Mouse (Mus musculus): ENCODE results near the gene Rps15a. TPM values are rescaled to one million over a fixed set of nuclear protein-coding genes. Genes with fewer than 3 reads are reported as not detected.

The Rps15a gene
- 403 and 415 TPM in 2 replicates for polyA plus RNA-seq (2016; fragmentation: Nextera tagmentation; extraction: Ambion mirVana)

- Histone ChIP-seq H3K9me3 (replicated peaks) (no peaks in the 10 kb centered on the region), H3K4me1 (replicated peaks) (peaks cover 42% of the 10 kb centered on the region), H3K4me3 (peak within 1 kb of the TSS; percentile 93), H3K4me2 (peak within 1 kb of the TSS; percentile 97), H3K36me3 (peaks cover 70% of the 10 kb centered on the region), H3K27ac (ENCODE audit: poor library complexity, severe bottlenecking) (peak within 1 kb of the TSS; percentile 88), H3K27me3 (replicated peaks) (no peaks in the 10 kb centered on the region), H3K9ac (peak within 1 kb of the TSS; percentile 99)
- WGBS, result under 1% methylated on average over 40 of the region's 40 CpGs
- peak; percentile 84 for ATAC-seq (ENCODE audit: insufficient number of reproducible peaks, low FRiP score)
Measured at GRCm38 (mm10) chr7:118115877-118116568, at the start of gene Rps15a. TSS of gene Rps15a (minus strand) at chr7:118116188.

GRCm38 (mm10) chr7:118163006-118163405, 47.0 kb upstream of the Rps15a start:
- no peak for ATAC-seq (ENCODE audit: insufficient number of reproducible peaks, low FRiP score)
- Histone ChIP-seq H3K27ac (ENCODE audit: poor library complexity, severe bottlenecking) (no peak overlapping the region), H3K4me3 (no peak overlapping the region), H3K4me1 (replicated peaks) (no peaks in the 10 kb centered on the region), H3K27me3 (replicated peaks) (no peaks in the 10 kb centered on the region), H3K9ac (no peak overlapping the region), H3K9me3 (replicated peaks) (no peaks in the 10 kb centered on the region), H3K36me3 (peaks cover 53% of the 10 kb centered on the region), H3K4me2 (no peak overlapping the region)
- 91% methylated on average over 8 of the region's 8 CpGs for WGBS

DNA sequence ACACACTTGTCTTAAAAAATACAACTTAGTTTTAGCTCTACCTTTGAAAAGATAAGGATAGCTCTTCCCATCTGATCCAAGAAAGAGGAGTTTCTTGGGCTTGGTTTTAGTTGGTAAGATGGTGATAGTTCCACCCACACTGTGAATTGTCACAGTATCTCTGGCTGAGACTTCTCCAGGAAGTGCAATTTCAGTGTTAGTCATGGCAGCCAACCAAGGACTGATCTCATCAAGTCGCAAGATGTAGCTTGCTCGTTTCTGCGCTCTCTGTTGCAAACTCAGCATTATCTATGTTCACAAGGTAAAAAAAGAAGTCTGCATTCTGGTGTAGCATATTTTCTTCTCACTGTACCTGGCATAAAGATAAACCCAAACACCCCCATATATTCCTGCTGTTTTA, 44.1 kb upstream of the Rps15a start:
- peaks cover 5% of the 10 kb centered on the region; the same call in 1 of the 2 replicates for H3K4me1 ChIP-seq (replicated peaks)
- H3K4me3 ChIP-seq, result no peak overlapping the region
- no peak overlapping the region for H3K27ac ChIP-seq (ENCODE audit: poor library complexity, severe bottlenecking)
- ATAC-seq (ENCODE audit: insufficient number of reproducible peaks, low FRiP score), result no peak
- no peak overlapping the region for H3K9ac ChIP-seq
- peaks cover 57% of the 10 kb centered on the region for H3K36me3 ChIP-seq
- no peak overlapping the region for H3K4me2 ChIP-seq
- WGBS, result 86% methylated on average over 3 of the region's 3 CpGs
- no peaks in the 10 kb centered on the region for H3K27me3 ChIP-seq (replicated peaks)
- H3K9me3 ChIP-seq (replicated peaks), result no peaks in the 10 kb centered on the region

DNA sequence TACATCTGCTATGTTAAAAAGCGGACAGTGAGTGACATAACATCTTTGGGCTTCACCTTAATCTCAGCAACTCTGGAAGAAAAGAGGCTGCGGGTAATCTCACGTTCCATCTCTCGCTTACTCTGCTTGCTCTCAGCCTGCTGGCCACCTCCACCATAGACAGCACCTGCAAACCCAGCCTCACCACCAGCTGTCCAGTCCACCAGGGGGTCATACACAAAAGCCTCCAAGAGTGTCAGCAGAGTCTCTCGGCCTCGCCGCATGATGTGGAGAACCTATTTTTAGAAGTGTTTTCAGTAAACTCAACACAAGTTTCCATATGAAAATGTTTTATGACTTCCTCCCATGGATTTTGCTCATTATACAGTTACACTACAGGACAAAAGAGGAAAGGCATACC, 40.5 kb upstream of the Rps15a start:
- Histone ChIP-seq H3K4me1 (replicated peaks) (peaks cover 5% of the 10 kb centered on the region; the same call in 1 of the 2 replicates), H3K4me3 (no peak overlapping the region), H3K36me3 (peaks cover 77% of the 10 kb centered on the region), H3K27me3 (replicated peaks) (no peaks in the 10 kb centered on the region), H3K9me3 (replicated peaks) (no peaks in the 10 kb centered on the region), H3K27ac (ENCODE audit: poor library complexity, severe bottlenecking) (no peak overlapping the region), H3K4me2 (no peak overlapping the region), H3K9ac (no peak overlapping the region)
- no peak for ATAC-seq (ENCODE audit: insufficient number of reproducible peaks, low FRiP score)
- 78% methylated on average over 7 of the region's 7 CpGs for WGBS

GRCm38 (mm10) chr7:118154150-118154549, 38.2 kb upstream of the Rps15a start:
- Histone ChIP-seq H3K4me2 (no peak overlapping the region), H3K4me1 (replicated peaks) (peaks cover 5% of the 10 kb centered on the region; the same call in 1 of the 2 replicates), H3K9ac (no peak overlapping the region), H3K4me3 (no peak overlapping the region), H3K36me3 (peaks cover 74% of the 10 kb centered on the region), H3K27me3 (replicated peaks) (no peaks in the 10 kb centered on the region), H3K27ac (ENCODE audit: poor library complexity, severe bottlenecking) (no peak overlapping the region), H3K9me3 (replicated peaks) (no peaks in the 10 kb centered on the region)
- ATAC-seq (ENCODE audit: insufficient number of reproducible peaks, low FRiP score), result no peak
- 94% methylated on average over 6 of the region's 6 CpGs for WGBS

DNA sequence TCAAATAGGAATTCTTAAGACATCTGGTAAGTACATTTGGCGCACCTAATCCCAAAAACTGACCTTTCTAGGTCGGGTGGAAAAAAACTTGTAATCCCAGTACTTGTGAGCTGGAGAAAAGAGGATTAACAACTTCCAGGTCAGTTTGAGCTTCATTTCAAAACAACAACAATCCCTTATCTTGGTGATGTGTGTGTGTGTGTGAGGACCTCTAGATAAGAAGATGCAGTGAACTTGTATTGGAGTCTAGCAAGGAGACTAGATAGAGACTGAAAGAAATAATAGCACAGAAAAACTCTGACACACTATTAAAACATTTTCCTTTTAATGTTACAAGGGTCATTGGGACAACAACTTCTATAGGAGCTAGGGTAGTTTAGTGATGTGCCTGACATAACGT, 27.6 kb upstream of the Rps15a start:
- H3K4me2 ChIP-seq, result no peak overlapping the region
- H3K27ac ChIP-seq (ENCODE audit: poor library complexity, severe bottlenecking), result no peak overlapping the region
- WGBS, result 78% methylated on average over 3 of the region's 3 CpGs
- no peaks in the 10 kb centered on the region for H3K9me3 ChIP-seq (replicated peaks)
- no peak overlapping the region for H3K9ac ChIP-seq
- H3K4me1 ChIP-seq (replicated peaks), result no peaks in the 10 kb centered on the region
- H3K4me3 ChIP-seq, result no peak overlapping the region
- ATAC-seq (ENCODE audit: insufficient number of reproducible peaks, low FRiP score), result no peak
- no peaks in the 10 kb centered on the region for H3K27me3 ChIP-seq (replicated peaks)
- H3K36me3 ChIP-seq, result peaks cover 62% of the 10 kb centered on the region

DNA sequence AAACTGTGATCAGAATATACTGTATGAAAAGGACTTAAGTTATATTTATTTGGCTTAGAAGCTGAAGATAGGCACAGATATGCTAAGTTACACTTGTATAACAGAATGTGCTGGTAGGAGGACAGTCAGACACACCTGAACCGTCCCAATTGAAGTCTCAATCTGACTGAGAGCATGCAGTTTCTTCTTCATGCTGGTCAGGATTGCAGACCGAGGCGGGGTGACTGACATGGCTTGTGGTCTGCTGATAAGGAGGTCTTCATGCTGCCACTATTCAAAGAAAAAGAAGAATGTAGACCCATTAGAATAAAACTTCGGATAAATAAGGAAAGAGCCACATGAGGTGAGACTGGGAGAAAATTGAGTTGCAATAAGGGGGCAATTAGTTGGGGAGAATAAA, 27.1 kb upstream of the Rps15a start:
- ATAC-seq (ENCODE audit: insufficient number of reproducible peaks, low FRiP score), result no peak
- 68% methylated on average over 4 of the region's 4 CpGs for WGBS
- Histone ChIP-seq H3K4me1 (replicated peaks) (no peaks in the 10 kb centered on the region), H3K9ac (no peak overlapping the region), H3K9me3 (replicated peaks) (no peaks in the 10 kb centered on the region), H3K27ac (ENCODE audit: poor library complexity, severe bottlenecking) (no peak overlapping the region), H3K27me3 (replicated peaks) (no peaks in the 10 kb centered on the region), H3K36me3 (peaks cover 61% of the 10 kb centered on the region), H3K4me2 (no peak overlapping the region), H3K4me3 (no peak overlapping the region)

GRCm38 (mm10) chr7:118141271-118141670, 25.3 kb upstream of the Rps15a start:
- H3K9me3 ChIP-seq (replicated peaks), result no peaks in the 10 kb centered on the region
- no peak overlapping the region for H3K9ac ChIP-seq
- no peak overlapping the region for H3K27ac ChIP-seq (ENCODE audit: poor library complexity, severe bottlenecking)
- ATAC-seq (ENCODE audit: insufficient number of reproducible peaks, low FRiP score), result no peak
- H3K27me3 ChIP-seq (replicated peaks), result no peaks in the 10 kb centered on the region
- H3K4me3 ChIP-seq, result no peak overlapping the region
- no peaks in the 10 kb centered on the region for H3K4me1 ChIP-seq (replicated peaks)
- peaks cover 70% of the 10 kb centered on the region for H3K36me3 ChIP-seq
- 94% methylated on average over 7 of the region's 7 CpGs for WGBS
- H3K4me2 ChIP-seq, result no peak overlapping the region

- H3K9ac ChIP-seq, result no peak overlapping the region
- H3K4me3 ChIP-seq, result no peak overlapping the region
- peaks cover 6% of the 10 kb centered on the region; the same call in 1 of the 2 replicates for H3K4me1 ChIP-seq (replicated peaks)
- 90% methylated on average over 11 of the region's 11 CpGs for WGBS
- no peaks in the 10 kb centered on the region for H3K27me3 ChIP-seq (replicated peaks)
- no peak overlapping the region for H3K4me2 ChIP-seq
- H3K36me3 ChIP-seq, result peaks cover 57% of the 10 kb centered on the region
- ATAC-seq (ENCODE audit: insufficient number of reproducible peaks, low FRiP score), result no peak
- H3K27ac ChIP-seq (ENCODE audit: poor library complexity, severe bottlenecking), result no peak overlapping the region
- H3K9me3 ChIP-seq (replicated peaks), result no peaks in the 10 kb centered on the region
Measured at GRCm38 (mm10) chr7:118135128-118135527, 19.1 kb upstream of the Rps15a start.

GRCm38 (mm10) chr7:118129430-118130041, 13.5 kb upstream of the Rps15a start, which contains the start of gene Arl6ip1:
TSS of gene Arl6ip1 (minus strand) at chr7:118129662.
- Histone ChIP-seq H3K27ac (ENCODE audit: poor library complexity, severe bottlenecking) (peak within 1 kb of the TSS; percentile 93), H3K36me3 (peaks cover 24% of the 10 kb centered on the region), H3K4me3 (peak within 1 kb of the TSS; percentile 96), H3K4me1 (replicated peaks) (peaks cover 30% of the 10 kb centered on the region), H3K4me2 (peak within 1 kb of the TSS; percentile 89), H3K9ac (peak within 1 kb of the TSS; percentile 92), H3K27me3 (replicated peaks) (no peaks in the 10 kb centered on the region), H3K9me3 (replicated peaks) (no peaks in the 10 kb centered on the region)
- peak; percentile 99 for ATAC-seq (ENCODE audit: insufficient number of reproducible peaks, low FRiP score)
- WGBS, result under 1% methylated on average over 39 of the region's 39 CpGs

DNA sequence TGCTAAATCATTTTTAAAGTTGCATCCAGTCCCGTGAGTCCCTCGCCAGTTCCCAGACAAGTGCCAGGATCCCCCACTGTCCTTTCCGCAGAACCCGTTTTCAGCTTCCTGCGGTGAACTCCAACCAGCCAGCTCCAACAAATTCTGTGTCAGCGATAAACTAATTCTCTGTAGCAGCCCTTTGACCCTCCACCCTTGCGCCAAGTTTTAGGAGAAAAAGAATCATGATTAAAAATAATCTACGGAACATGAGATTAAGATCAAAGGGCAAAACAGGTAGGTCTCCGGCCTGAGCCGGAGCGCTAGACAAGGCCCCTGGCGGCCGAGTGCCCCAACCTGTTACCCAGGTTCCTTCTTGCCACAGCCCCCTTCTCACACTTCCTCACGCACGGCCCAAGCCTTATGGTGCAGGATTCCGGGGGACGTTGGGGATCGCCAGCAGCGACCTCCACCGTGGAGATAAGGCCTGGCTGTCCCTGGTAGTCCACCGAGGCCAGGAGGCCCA, 13.0 kb upstream of the Rps15a start:
- peaks cover 30% of the 10 kb centered on the region for H3K4me1 ChIP-seq (replicated peaks)
- peaks cover 27% of the 10 kb centered on the region for H3K36me3 ChIP-seq
- under 1% methylated on average over 21 of the region's 21 CpGs for WGBS
- H3K4me3 ChIP-seq, result peak overlapping the region; percentile 96
- H3K27me3 ChIP-seq (replicated peaks), result no peaks in the 10 kb centered on the region
- peak overlapping the region; percentile 91 for H3K27ac ChIP-seq (ENCODE audit: poor library complexity, severe bottlenecking)
- H3K9ac ChIP-seq, result peak overlapping the region; percentile 92
- no peaks in the 10 kb centered on the region for H3K9me3 ChIP-seq (replicated peaks)
- peak overlapping the region; percentile 89 for H3K4me2 ChIP-seq
- ATAC-seq (ENCODE audit: insufficient number of reproducible peaks, low FRiP score), result peak; percentile 73

Data from heart, embryonic 12.5 days (tissue).